Mouse (Mus musculus): ENCODE measurements around the gene Mdh1b. TPM values are rescaled to one million over a fixed set of nuclear protein-coding genes. Genes with fewer than 3 reads are reported as not detected.

Gene Mdh1b
- total and polyA plus RNA-seq, 3 experiments: not detected

DNA sequence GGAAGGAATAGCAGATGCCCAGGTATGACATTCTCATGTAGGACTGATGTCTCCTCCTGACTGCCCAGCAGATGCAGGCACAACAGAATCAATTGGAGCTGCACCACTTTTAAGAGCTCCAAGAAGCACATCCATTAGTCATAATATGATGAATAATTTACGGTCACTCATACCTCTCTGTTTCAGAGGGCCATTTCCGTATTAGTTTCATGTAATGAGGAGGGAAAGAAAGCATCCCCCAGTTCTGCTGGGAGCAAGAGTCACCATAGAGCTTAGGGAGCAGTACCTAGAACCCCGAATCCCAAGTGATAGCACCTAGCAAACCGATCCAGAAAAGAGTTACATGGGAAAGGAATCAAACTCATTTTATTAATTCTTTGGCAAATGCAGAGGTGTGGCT lies 43.3 kb downstream of the Mdh1b start, which contains the start of gene Dytn:
Gene Dytn (minus strand): TSS at position 101 of the 400 bp plus-strand sequence.
- TF ChIP-seq MYC (IDR thresholded peaks at IDR 0.05; ENCODE audit: low read depth, low read length) (no peak), RAD21 (IDR thresholded peaks at IDR 0.05; ENCODE audit: low read depth, low read length) (no peak), KAT2A (conservative IDR thresholded peaks at IDR 0.05; ENCODE audit: low read depth, low read length) (no peak), NRF1 (IDR thresholded peaks at IDR 0.05; ENCODE audit: insufficient read depth, low read depth, low read length, poor library complexity, severe bottlenecking) (no peak), JUND (IDR thresholded peaks at IDR 0.05; ENCODE audit: low read depth, low read length) (no peak)
- no peak within 1 kb of the TSS for H3K9ac ChIP-seq (ENCODE audit: control insufficient read depth, low read depth, low read length, poor library complexity, severe bottlenecking)
- H3K27me3 ChIP-seq (ENCODE audit: control insufficient read depth in 1 of 2, insufficient read depth in 2 of 2, low read length in 2 of 2): no peaks in the 10 kb centered on the region
- no peak within 1 kb of the TSS for H3K27ac ChIP-seq (ENCODE audit: control insufficient read depth, low read depth, low read length)
- no peaks in the 10 kb centered on the region for H3K4me1 ChIP-seq (ENCODE audit: control insufficient read depth in 1 of 2, insufficient read depth in 2 of 2, low read length in 2 of 2)
- no peak within 1 kb of the TSS for H3K4me3 ChIP-seq (ENCODE audit: control insufficient read depth in 1 of 2, insufficient read depth in 1 of 2, low read depth in 2 of 2, low read length in 2 of 2)
- H3K9me3 ChIP-seq (replicated peaks; ENCODE audit: insufficient read depth, low read length): no peaks in the 10 kb centered on the region
- H3K36me3 ChIP-seq (ENCODE audit: control insufficient read depth in 1 of 2, insufficient read depth in 2 of 2, low read length in 2 of 2): no peaks in the 10 kb centered on the region
- no peak for DNase-seq (ENCODE audit: low read depth, low spot score)
- no peaks in the 10 kb centered on the region for H3K79me2 ChIP-seq (ENCODE audit: control insufficient read depth, insufficient read depth, low read length, poor library complexity)

DNA sequence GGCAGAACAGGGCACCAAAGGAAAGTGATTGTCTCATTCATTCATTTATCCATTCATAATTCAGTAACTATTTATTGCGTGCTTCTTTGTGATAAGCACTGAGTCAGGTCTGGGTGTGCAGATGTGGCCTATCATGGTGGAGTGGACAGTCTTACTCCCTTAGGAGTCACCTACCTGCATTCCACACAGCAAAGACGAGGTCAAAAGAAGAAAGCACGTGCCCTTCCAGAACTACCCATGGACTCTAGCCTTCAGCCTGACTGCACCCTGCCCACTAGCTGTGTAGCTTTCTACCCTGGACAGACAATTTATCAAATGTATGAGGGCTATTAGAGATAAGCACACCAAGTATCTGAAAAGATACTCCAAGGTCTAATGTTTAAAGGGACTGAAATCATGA lies 54.1 kb downstream of the Mdh1b start:
- Histone ChIP-seq H3K36me3 (ENCODE audit: control insufficient read depth in 1 of 2, insufficient read depth in 2 of 2, low read length in 2 of 2) (no peaks in the 10 kb centered on the region), H3K9me3 (replicated peaks; ENCODE audit: insufficient read depth, low read length) (no peaks in the 10 kb centered on the region), H3K4me1 (ENCODE audit: control insufficient read depth in 1 of 2, insufficient read depth in 2 of 2, low read length in 2 of 2) (no peaks in the 10 kb centered on the region), H3K27ac (ENCODE audit: control insufficient read depth, low read depth, low read length) (no peak overlapping the region), H3K27me3 (ENCODE audit: control insufficient read depth in 1 of 2, insufficient read depth in 2 of 2, low read length in 2 of 2) (no peaks in the 10 kb centered on the region), H3K9ac (ENCODE audit: control insufficient read depth, low read depth, low read length, poor library complexity, severe bottlenecking) (no peak overlapping the region), H3K79me2 (ENCODE audit: control insufficient read depth, insufficient read depth, low read length, poor library complexity) (no peaks in the 10 kb centered on the region), H3K4me3 (ENCODE audit: control insufficient read depth in 1 of 2, insufficient read depth in 1 of 2, low read depth in 2 of 2, low read length in 2 of 2) (no peak overlapping the region)
- no peak for DNase-seq (ENCODE audit: low read depth, low spot score)
- TF ChIP-seq GABPA (IDR thresholded peaks at IDR 0.05; ENCODE audit: low read depth, low read length) (no peak), UBTF (IDR thresholded peaks at IDR 0.05; ENCODE audit: borderline replicate concordance, insufficient read depth, low read depth, low read length) (no peak), BHLHE40 (IDR thresholded peaks at IDR 0.05; ENCODE audit: borderline replicate concordance, low read depth, low read length) (no peak), CTCF (IDR thresholded peaks at IDR 0.05 in 2 of 3, conservative IDR thresholded peaks at IDR 0.05 in 1 of 3; ENCODE audit: control insufficient read depth in 1 of 3, insufficient read depth in 1 of 3, low read depth in 2 of 3, low read length in 3 of 3, poor library complexity in 1 of 3, severe bottlenecking in 1 of 3) (no peak), CHD2 (IDR thresholded peaks at IDR 0.05; ENCODE audit: low read length) (no peak), MYC (IDR thresholded peaks at IDR 0.05; ENCODE audit: low read depth, low read length) (no peak), ZNF384 (IDR thresholded peaks at IDR 0.05; ENCODE audit: low read depth, low read length) (no peak), CHD1 (IDR thresholded peaks at IDR 0.05; ENCODE audit: low read depth, low read length) (no peak), MAX (IDR thresholded peaks at IDR 0.05; ENCODE audit: low read length) (no peak), RAD21 (IDR thresholded peaks at IDR 0.05; ENCODE audit: low read depth, low read length) (no peak), EP300 (IDR thresholded peaks at IDR 0.05; ENCODE audit: low read depth in 1 of 2, low read length in 2 of 2) (no peak), ZKSCAN1 (IDR thresholded peaks at IDR 0.05; ENCODE audit: low read depth, low read length) (no peak), JUND (IDR thresholded peaks at IDR 0.05; ENCODE audit: low read depth, low read length) (no peak), MAFK (IDR thresholded peaks at IDR 0.05; ENCODE audit: borderline replicate concordance, low read depth, low read length) (no peak), NRF1 (IDR thresholded peaks at IDR 0.05; ENCODE audit: insufficient read depth, low read depth, low read length, poor library complexity, severe bottlenecking) (no peak)
